Comparison of ENCODE assay signal across 28 mouse cellular contexts in the genomic region with DNA sequence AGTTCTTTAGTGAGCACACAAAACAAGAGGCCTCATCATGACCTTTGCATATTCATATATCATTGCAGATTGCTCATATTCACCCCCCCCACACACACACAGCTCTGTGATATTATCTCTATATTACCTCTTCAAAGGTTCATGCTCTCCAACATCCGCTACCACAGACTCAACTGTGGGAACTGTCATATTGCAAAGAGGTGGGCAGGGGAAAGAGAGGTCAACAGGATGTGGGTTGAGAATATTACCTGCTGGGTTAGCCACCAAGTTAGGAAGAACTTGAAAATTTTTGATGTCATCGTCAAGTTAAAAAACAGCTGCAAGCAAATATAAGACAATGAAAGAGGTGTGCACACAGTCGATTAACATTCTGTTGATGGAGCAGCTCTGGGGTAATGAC. TPM values are rescaled to one million over a fixed set of nuclear protein-coding genes. Genes with fewer than 3 reads are reported as not detected.
A peak's percentile ranks its signal among the peaks of the same experiment; 100 is the strongest.
DNase-seq lines count a peak whose midpoint lies in the region; ATAC-seq and TF ChIP-seq lines count a peak whose summit lies in the region.
"Not testable (repeated sequence)": the region's sequence is repeated elsewhere in the genome, so short reads cannot be mapped to it uniquely, and the experiment has no call there.
"Had no signal": no experiment of that assay in that cellular context is flagged by ENCODE, and none has a peak within 500 bp of the region (broad histone marks: within the 10 kb centered on the region; RNA-seq: fewer than 3 reads in every experiment).

No protein-coding gene starts in this region.

- WGBS in thymus, adult 2 months = 10% methylated on average over 3 of the region's 3 CpGs

- peak; percentile 34 for DNase-seq in thymus, adult 2 months
- DNase-seq in thymus, postnatal 25 days = peak; percentile 25

- TF ChIP-seq POLR2A in thymus, adult 2 months (IDR thresholded peaks at IDR 0.05; ENCODE audit: control insufficient read depth, extremely low read depth, insufficient read depth, low read length, poor library complexity) = not testable (repeated sequence)

- H3K27me3 ChIP-seq in thymus, adult 2 months (ENCODE audit: control insufficient read depth, insufficient read depth, low read length) = not testable (repeated sequence)

- peaks cover 13% of the 10 kb centered on the region for H3K4me1 ChIP-seq in thymus, adult 2 months (replicated peaks; ENCODE audit: control insufficient read depth, insufficient read depth, low read length)

- not testable (repeated sequence) for H3K27ac ChIP-seq in thymus, adult 2 months (ENCODE audit: control insufficient read depth, insufficient read depth, low read length)

- ATAC-seq in CD4-positive, CD25-positive, alpha-beta regulatory T cell, adult 4 months = peak; percentile 93
- peak; percentile 93 for ATAC-seq in activated CD4-positive, CD25-positive, alpha-beta regulatory T cell, adult 4 months
- peak; percentile 93 for ATAC-seq in inflammation-experienced regulatory T-cells, adult 6 months
- ATAC-seq in megakaryocyte, adult 5-6 weeks (ENCODE audit: poor library complexity, severe bottlenecking) = peak; percentile 69
- peak; percentile 40; the same call in 1 of the 2 replicates for ATAC-seq in neutrophil, adult 5-6 weeks (ENCODE audit: extremely low read depth, insufficient number of reproducible peaks, low FRiP score, poor library complexity, severe bottlenecking)

- not testable (repeated sequence) for H3K4me3 ChIP-seq in thymus, adult 2 months (ENCODE audit: control insufficient read depth, insufficient read depth, low read length)

- not testable (repeated sequence) for H3K36me3 ChIP-seq in thymus, adult 2 months (ENCODE audit: control insufficient read depth, insufficient read depth, low read length)

- not testable (repeated sequence) for TF ChIP-seq CTCF in thymus, adult 2 months (IDR thresholded peaks at IDR 0.05; ENCODE audit: borderline replicate concordance, control insufficient read depth, extremely low read depth, insufficient read depth, low read length, poor library complexity)

RNA-seq across cellular contexts. Expression of gene Art2b, which starts 4.5 kb away (rescaled TPM):
- 100 to 1,000 TPM; 144 to 219 TPM for polyA plus RNA-seq in CD4-positive, CD25-positive, alpha-beta regulatory T cell, adult 4 months (2017; shearing (Covaris generic))
- 100 to 1,000 TPM in 1 of 2 experiments, 10 to 100 TPM in 1; 54.4 to 136 TPM for polyA plus RNA-seq in activated CD4-positive, CD25-positive, alpha-beta regulatory T cell, adult 4 months (2017; shearing (Covaris generic))
- polyA plus RNA-seq in inflammation-experienced regulatory T-cells, adult 6 months (2017; shearing (Covaris generic)) = 100 to 1,000 TPM in 2 of 3 experiments, 10 to 100 TPM in 1; 72.4 to 156 (median 144) TPM
- 0.21 and 0.36 TPM in 2 replicates for total RNA-seq in megakaryocyte, adult 5-6 weeks (2015)
- 0.07 and 0.81 TPM in 2 replicates for total RNA-seq in megakaryocyte, adult 5-6 weeks (2017)
- total RNA-seq in neutrophil, adult 5-6 weeks (2017) = 6.9 and 9.2 TPM in 2 replicates
- polyA plus RNA-seq in thymus, adult 2 months (2012; rRNA removed) = 4.5 and 5.4 TPM in 2 replicates
- total RNA-seq: adrenal gland, adult 2 months; common myeloid progenitor, adult 5-6 weeks; ES-E14; forebrain, postnatal 0 days; gastrocnemius, adult 2 months; gastrocnemius, postnatal 14 days; gastrocnemius, postnatal 4 days; heart, postnatal 10 days; heart, postnatal 36 days had no signal
- polyA plus RNA-seq: adrenal gland, adult 2 months; C2C12; cerebellum, adult 2 months; embryonic facial prominence, embryonic 12.5 days; embryonic facial prominence, embryonic 15.5 days; forebrain, embryonic 11.5 days; forebrain, embryonic 14.5 days; forebrain, postnatal 0 days; frontal cortex, adult 2 months; heart, embryonic 12.5 days; heart, embryonic 15.5 days; hindbrain, embryonic 10.5 days; hindbrain, embryonic 13.5 days; hindbrain, embryonic 16.5 days had no signal

Comparison
In these comparisons a context has a peak if more than half of its experiments do, and no peak if none do; other contexts are left out.
1. ATAC-seq: peak in every context shown above with its lines; median percentile 93 in CD4-positive, CD25-positive, alpha-beta regulatory T cell, adult 4 months; 93 in activated CD4-positive, CD25-positive, alpha-beta regulatory T cell, adult 4 months; 93 in inflammation-experienced regulatory T-cells, adult 6 months; 69 in megakaryocyte, adult 5-6 weeks; 40 in neutrophil, adult 5-6 weeks.